Mouse (Mus musculus): ENCODE measurements around the gene Avpi1. TPM values are rescaled to one million over a fixed set of nuclear protein-coding genes. Genes with fewer than 3 reads are reported as not detected.

Avpi1 gene
- polyA plus RNA-seq, 1 experiment from 2014 or later: 46.9 TPM

GRCm38 (mm10) chr19:42147170-42147768 lies 18.4 kb upstream of the Avpi1 start, which contains the start of gene Marveld1:
TSS of gene Marveld1 (plus strand) at chr19:42147400.
- Histone ChIP-seq H3K9ac (replicated peaks; ENCODE audit: low read depth, low read length) (peak within 1 kb of the TSS; percentile 80), H3K27ac (ENCODE audit: low read length) (peak within 1 kb of the TSS; percentile 85), H3K4me3 (ENCODE audit: low read depth, low read length) (peak within 1 kb of the TSS; percentile 72), H3K27me3 (ENCODE audit: control insufficient read depth, insufficient read depth, low read length) (no peaks in the 10 kb centered on the region), H3K9me3 (ENCODE audit: control insufficient read depth, low read depth, low read length) (no peaks in the 10 kb centered on the region), H3K4me2 (replicated peaks; ENCODE audit: low read depth, low read length) (peak within 1 kb of the TSS; percentile 90), H3K4me1 (ENCODE audit: control insufficient read depth, insufficient read depth, low read length) (peaks cover 38% of the 10 kb centered on the region), H3K36me3 (ENCODE audit: control insufficient read depth, insufficient read depth, low read length) (no peaks in the 10 kb centered on the region)
- ATAC-seq (ENCODE audit: insufficient number of reproducible peaks, insufficient read depth, low FRiP score, low read depth): peak; percentile 84
- WGBS: 0% methylated on average over 25 of the region's 57 CpGs

DNA sequence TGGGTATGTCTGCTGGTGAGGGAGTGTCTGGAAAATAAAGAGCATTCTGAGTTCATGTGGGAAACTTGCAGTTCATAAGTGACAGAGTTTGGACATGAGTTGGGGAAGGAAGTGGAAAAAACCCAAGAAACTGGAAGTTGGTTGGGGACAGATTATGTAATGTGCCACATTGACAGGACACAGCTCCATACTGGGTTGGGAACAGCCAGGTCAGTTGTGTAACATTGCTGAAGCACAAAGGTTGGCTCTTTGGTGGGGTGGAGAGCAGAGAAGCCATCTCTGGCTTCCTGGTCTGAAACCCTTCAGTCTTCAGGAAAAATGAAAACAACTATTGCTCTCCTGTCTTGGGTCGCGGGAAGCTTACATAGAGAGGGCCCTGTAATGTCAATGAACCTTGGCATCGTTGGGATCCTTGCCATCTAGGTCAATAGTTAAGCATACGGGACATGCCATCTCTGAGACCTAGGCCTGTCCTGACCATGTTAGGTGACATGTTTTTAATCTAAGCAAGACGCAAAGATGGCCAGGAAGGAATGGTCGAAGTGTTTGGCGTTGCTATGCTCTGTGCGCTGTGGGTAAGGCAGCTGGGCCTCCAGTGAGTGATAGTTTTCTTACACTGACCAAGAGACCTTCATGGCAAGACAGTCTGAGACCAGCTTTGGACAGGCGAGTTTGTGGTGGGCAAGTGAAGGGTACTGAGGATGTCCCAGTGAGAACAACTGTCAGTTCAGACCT lies 17.6 kb upstream of the Avpi1 start:
- Histone ChIP-seq H3K4me3 (ENCODE audit: low read depth, low read length) (peak overlapping the region; percentile 72), H3K9me3 (ENCODE audit: control insufficient read depth, low read depth, low read length) (no peaks in the 10 kb centered on the region), H3K4me2 (replicated peaks; ENCODE audit: low read depth, low read length) (peak overlapping the region; percentile 90), H3K27me3 (ENCODE audit: control insufficient read depth, insufficient read depth, low read length) (no peaks in the 10 kb centered on the region), H3K27ac (ENCODE audit: low read length) (peak overlapping the region; percentile 85; the same call in 1 of the 2 replicates), H3K4me1 (ENCODE audit: control insufficient read depth, insufficient read depth, low read length) (peaks cover 30% of the 10 kb centered on the region), H3K9ac (replicated peaks; ENCODE audit: low read depth, low read length) (no peak overlapping the region), H3K36me3 (ENCODE audit: control insufficient read depth, insufficient read depth, low read length) (no peaks in the 10 kb centered on the region)
- no peak for ATAC-seq (ENCODE audit: insufficient number of reproducible peaks, insufficient read depth, low FRiP score, low read depth)
- WGBS: 87% methylated on average over 9 of the region's 9 CpGs

- peaks cover 27% of the 10 kb centered on the region for H3K4me1 ChIP-seq (ENCODE audit: control insufficient read depth, insufficient read depth, low read length)
- no peak overlapping the region for H3K27ac ChIP-seq (ENCODE audit: low read length)
- no peak overlapping the region for H3K4me3 ChIP-seq (ENCODE audit: low read depth, low read length)
- ATAC-seq (ENCODE audit: insufficient number of reproducible peaks, insufficient read depth, low FRiP score, low read depth): no peak
- no peaks in the 10 kb centered on the region for H3K27me3 ChIP-seq (ENCODE audit: control insufficient read depth, insufficient read depth, low read length)
- H3K4me2 ChIP-seq (replicated peaks; ENCODE audit: low read depth, low read length): no peak overlapping the region
- H3K9ac ChIP-seq (replicated peaks; ENCODE audit: low read depth, low read length): no peak overlapping the region
- H3K36me3 ChIP-seq (ENCODE audit: control insufficient read depth, insufficient read depth, low read length): no peaks in the 10 kb centered on the region
- H3K9me3 ChIP-seq (ENCODE audit: control insufficient read depth, low read depth, low read length): no peaks in the 10 kb centered on the region
- 92% methylated on average over 2 of the region's 2 CpGs for WGBS
Observed at GRCm38 (mm10) chr19:42145731-42146130, 16.9 kb upstream of the Avpi1 start.

GRCm38 (mm10) chr19:42145210-42145609 lies 16.4 kb upstream of the Avpi1 start:
- Histone ChIP-seq H3K9me3 (ENCODE audit: control insufficient read depth, low read depth, low read length) (no peaks in the 10 kb centered on the region), H3K36me3 (ENCODE audit: control insufficient read depth, insufficient read depth, low read length) (no peaks in the 10 kb centered on the region), H3K9ac (replicated peaks; ENCODE audit: low read depth, low read length) (no peak overlapping the region), H3K4me2 (replicated peaks; ENCODE audit: low read depth, low read length) (no peak overlapping the region), H3K4me1 (ENCODE audit: control insufficient read depth, insufficient read depth, low read length) (peaks cover 22% of the 10 kb centered on the region), H3K27ac (ENCODE audit: low read length) (no peak overlapping the region), H3K27me3 (ENCODE audit: control insufficient read depth, insufficient read depth, low read length) (no peaks in the 10 kb centered on the region), H3K4me3 (ENCODE audit: low read depth, low read length) (no peak overlapping the region)
- ATAC-seq (ENCODE audit: insufficient number of reproducible peaks, insufficient read depth, low FRiP score, low read depth): no peak
- WGBS: 65% methylated on average over 4 of the region's 4 CpGs

DNA sequence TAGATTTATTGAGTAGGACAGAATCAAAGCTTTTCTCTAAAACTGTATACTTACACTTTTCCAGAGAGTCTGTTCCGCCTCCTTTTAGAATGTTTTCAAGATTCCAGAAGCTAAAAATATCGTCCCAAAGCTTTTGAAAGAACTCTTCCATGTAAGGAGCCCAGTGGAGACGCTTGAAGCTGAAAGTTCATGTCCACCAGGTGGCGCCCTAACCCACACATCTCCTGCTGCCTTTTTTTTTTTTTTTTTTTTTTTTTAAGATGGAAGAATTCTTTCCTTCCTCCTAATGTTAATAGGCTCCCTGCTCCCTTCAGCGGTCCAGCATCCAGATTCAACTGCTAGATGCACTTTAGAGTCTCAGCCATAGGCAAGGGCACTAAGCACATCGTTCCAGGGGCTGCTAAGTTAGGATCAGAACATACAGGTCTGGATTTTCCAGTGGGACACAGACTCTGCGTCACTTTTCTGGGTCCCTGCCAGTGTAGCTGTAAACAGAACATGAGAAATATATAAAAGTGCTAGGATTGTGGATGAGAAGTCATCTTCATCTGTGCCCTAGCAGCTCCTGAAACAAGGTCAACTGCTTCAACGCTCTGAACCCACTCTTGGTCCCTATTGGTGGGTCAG lies 15.8 kb upstream of the Avpi1 start:
- no peak overlapping the region for H3K4me2 ChIP-seq (replicated peaks; ENCODE audit: low read depth, low read length)
- ATAC-seq (ENCODE audit: insufficient number of reproducible peaks, insufficient read depth, low FRiP score, low read depth): no peak
- WGBS: 25% methylated on average over 8 of the region's 8 CpGs
- H3K27ac ChIP-seq (ENCODE audit: low read length): no peak overlapping the region
- H3K36me3 ChIP-seq (ENCODE audit: control insufficient read depth, insufficient read depth, low read length): no peaks in the 10 kb centered on the region
- no peaks in the 10 kb centered on the region for H3K9me3 ChIP-seq (ENCODE audit: control insufficient read depth, low read depth, low read length)
- H3K4me1 ChIP-seq (ENCODE audit: control insufficient read depth, insufficient read depth, low read length): peaks cover 17% of the 10 kb centered on the region
- H3K4me3 ChIP-seq (ENCODE audit: low read depth, low read length): no peak overlapping the region
- no peaks in the 10 kb centered on the region for H3K27me3 ChIP-seq (ENCODE audit: control insufficient read depth, insufficient read depth, low read length)
- H3K9ac ChIP-seq (replicated peaks; ENCODE audit: low read depth, low read length): no peak overlapping the region

- Histone ChIP-seq H3K4me2 (replicated peaks; ENCODE audit: low read depth, low read length) (no peak overlapping the region), H3K4me1 (ENCODE audit: control insufficient read depth, insufficient read depth, low read length) (peaks cover 11% of the 10 kb centered on the region), H3K9ac (replicated peaks; ENCODE audit: low read depth, low read length) (no peak overlapping the region), H3K4me3 (ENCODE audit: low read depth, low read length) (no peak overlapping the region), H3K9me3 (ENCODE audit: control insufficient read depth, low read depth, low read length) (no peaks in the 10 kb centered on the region), H3K27me3 (ENCODE audit: control insufficient read depth, insufficient read depth, low read length) (no peaks in the 10 kb centered on the region), H3K27ac (ENCODE audit: low read length) (no peak overlapping the region), H3K36me3 (ENCODE audit: control insufficient read depth, insufficient read depth, low read length) (no peaks in the 10 kb centered on the region)
- 52% methylated on average over 6 of the region's 6 CpGs for WGBS
- no peak for ATAC-seq (ENCODE audit: insufficient number of reproducible peaks, insufficient read depth, low FRiP score, low read depth)
Observed at GRCm38 (mm10) chr19:42144067-42144466, 15.2 kb upstream of the Avpi1 start.

DNA sequence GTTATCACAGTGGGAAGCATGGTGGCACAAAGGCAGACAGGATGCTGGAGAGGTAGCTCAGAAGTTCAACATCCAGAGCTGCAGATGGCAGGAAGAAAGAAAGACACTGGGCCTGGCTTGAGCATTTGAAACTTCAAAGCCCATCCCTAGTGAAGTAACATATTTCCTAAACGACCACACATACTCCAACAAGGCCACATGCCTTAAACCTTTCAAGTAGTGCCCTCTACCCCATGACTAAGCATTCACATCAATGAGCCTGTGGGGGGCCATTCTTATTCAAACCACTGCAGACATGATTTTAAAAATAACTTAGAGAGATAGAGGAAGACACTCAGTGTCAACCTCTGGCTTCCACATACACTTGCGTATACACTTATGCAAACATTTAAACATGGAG lies 13.9 kb upstream of the Avpi1 start:
- Histone ChIP-seq H3K9me3 (ENCODE audit: control insufficient read depth, low read depth, low read length) (no peaks in the 10 kb centered on the region), H3K4me3 (ENCODE audit: low read depth, low read length) (no peak overlapping the region), H3K4me2 (replicated peaks; ENCODE audit: low read depth, low read length) (no peak overlapping the region), H3K27ac (ENCODE audit: low read length) (no peak overlapping the region), H3K27me3 (ENCODE audit: control insufficient read depth, insufficient read depth, low read length) (no peaks in the 10 kb centered on the region), H3K36me3 (ENCODE audit: control insufficient read depth, insufficient read depth, low read length) (no peaks in the 10 kb centered on the region), H3K4me1 (ENCODE audit: control insufficient read depth, insufficient read depth, low read length) (no peaks in the 10 kb centered on the region), H3K9ac (replicated peaks; ENCODE audit: low read depth, low read length) (no peak overlapping the region)
- WGBS: 83% methylated on average over 2 of the region's 2 CpGs
- ATAC-seq (ENCODE audit: insufficient number of reproducible peaks, insufficient read depth, low FRiP score, low read depth): no peak

GRCm38 (mm10) chr19:42141998-42142397 lies 13.1 kb upstream of the Avpi1 start:
- Histone ChIP-seq H3K4me1 (ENCODE audit: control insufficient read depth, insufficient read depth, low read length) (no peaks in the 10 kb centered on the region), H3K4me3 (ENCODE audit: low read depth, low read length) (no peak overlapping the region), H3K9ac (replicated peaks; ENCODE audit: low read depth, low read length) (no peak overlapping the region), H3K9me3 (ENCODE audit: control insufficient read depth, low read depth, low read length) (no peaks in the 10 kb centered on the region), H3K36me3 (ENCODE audit: control insufficient read depth, insufficient read depth, low read length) (no peaks in the 10 kb centered on the region), H3K4me2 (replicated peaks; ENCODE audit: low read depth, low read length) (no peak overlapping the region), H3K27me3 (ENCODE audit: control insufficient read depth, insufficient read depth, low read length) (no peaks in the 10 kb centered on the region), H3K27ac (ENCODE audit: low read length) (no peak overlapping the region)
- no peak for ATAC-seq (ENCODE audit: insufficient number of reproducible peaks, insufficient read depth, low FRiP score, low read depth)
- 77% methylated on average over 3 of the region's 3 CpGs for WGBS
